Mouse (Mus musculus) ovary, postnatal 14 days (tissue): Measurements from ENCODE around the gene Acnat1.
A peak's percentile ranks its signal among the peaks of the same experiment; 100 is the strongest.
"Not testable (repeated sequence)": the region's sequence is repeated elsewhere in the genome, so short reads cannot be mapped to it uniquely, and the experiment has no call there.

ENCODE experiments used
- DNase-seq: peaks from one replicate; pipeline ENCODE4 v3.0.0; 2022; ENCODE audit warnings: low spot score

The Acnat1 gene

DNA sequence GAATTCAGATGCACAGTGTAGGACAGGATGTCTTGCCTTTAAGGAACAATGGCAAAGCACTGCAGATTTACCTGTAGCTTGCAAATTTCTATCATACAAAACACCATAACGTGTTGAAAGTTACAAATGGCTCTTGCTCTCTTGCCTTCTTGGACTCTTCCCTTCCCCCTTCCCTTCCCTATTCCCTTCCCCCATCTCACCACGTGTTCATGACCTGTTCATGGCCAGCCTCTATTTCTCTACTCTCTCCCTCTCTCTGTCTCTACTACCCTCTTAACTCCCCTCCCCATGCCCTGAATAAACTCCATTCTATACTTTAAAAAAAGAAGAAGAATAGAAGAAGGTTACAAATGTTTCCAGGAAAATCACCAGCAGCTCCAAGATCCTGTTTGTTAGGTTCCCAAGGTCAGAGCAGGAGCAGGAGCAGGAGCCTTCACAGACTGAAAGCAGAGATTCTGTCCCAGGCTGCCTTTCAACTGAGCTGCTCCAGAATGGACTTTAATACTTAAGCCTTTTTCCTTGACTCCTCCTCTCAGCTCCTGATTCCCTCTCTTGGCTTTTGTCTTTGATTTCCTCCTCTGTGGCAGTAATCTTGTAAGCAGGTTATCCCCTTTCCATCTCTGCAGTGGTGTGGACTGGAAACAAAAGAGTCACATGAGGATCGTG lies at the start of gene Acnat1:
TSS of gene Acnat1 (minus strand) at position 478 of the 666 bp plus-strand sequence.
- no peak for DNase-seq

DNA sequence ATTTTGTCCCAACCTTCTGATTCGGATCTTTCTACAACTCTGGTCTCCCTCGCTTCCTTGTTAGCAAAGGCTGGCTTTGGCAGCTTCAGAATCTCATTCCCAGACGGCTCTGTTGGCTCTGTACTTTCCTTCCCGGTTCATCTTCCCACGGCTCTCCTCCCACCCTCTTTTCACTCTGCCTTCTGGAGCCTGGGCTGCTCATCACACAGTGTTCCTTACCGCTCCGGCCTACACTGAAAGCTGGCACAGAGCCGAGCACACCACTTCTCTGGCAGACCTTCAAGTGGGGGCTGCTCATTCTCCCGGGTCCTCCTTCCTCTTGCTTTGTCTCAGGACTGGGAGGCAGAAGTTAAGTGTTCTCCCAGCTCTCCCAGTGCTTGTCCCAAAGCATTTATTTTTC lies 48.9 kb upstream of the Acnat1 start:
- DNase-seq = no peak

DNA sequence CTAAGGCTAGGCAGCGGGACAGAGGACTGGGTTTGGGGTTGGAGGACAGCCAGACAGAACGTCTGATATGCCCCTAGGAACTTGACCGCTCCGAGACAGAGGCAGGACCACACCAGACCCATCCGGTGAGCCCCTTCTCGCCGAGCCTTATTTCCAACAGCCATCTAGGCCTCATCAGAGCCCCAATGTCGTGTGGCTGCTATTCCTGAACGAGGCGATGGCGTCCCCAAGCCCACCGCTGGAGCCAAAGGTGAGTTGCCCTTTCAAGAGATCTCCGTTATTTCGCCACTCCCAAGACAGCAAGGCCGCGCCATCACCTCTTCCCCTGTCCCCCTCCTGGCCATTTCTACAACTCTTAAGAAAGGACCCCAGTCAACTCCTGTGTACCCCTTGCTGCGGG lies 47.6 kb upstream of the Acnat1 start:
- no peak for DNase-seq

DNA sequence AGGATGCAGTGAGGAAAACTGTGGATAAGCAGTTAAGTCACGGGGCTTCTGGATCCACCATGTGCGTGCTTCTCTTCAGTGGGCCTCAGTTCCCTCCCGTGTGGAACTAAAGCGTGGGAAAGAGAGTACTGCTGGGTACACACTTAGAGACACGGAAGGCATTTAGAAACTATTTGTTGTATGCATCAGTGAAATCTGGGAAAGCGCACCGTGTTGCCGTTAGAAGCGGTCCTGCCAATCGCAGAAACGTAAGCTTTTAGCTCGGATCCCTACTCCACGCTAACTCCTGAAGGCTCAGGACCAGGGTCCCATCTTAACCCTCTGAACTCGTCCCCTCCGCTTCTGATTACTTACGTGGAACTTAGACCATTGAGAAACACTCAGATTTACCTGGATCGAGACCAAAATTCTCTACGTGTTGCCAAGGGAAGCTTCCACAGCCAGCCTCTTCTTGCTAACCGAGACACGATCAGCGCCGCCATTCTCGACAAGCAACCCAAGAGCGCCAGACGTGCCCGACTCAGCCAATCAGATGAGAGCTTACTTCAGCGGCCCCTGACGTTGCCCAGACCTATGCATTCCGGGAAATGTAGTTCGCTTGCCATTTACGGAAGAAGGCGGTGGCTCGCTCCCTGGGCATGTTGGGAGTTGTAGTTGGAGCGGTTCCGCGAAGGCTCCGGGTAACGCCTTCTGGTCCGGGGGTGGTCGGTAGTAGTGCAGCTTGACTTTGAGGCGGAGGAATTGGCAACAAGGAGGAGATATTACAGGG lies 47.0 kb upstream of the Acnat1 start, which contains the start of the genes Mrpl50 and Zfp189:
TSS of gene Mrpl50 (minus strand) at position 522 of the 769 bp plus-strand sequence.
TSS of gene Zfp189 (plus strand) at position 605 of the 769 bp plus-strand sequence.
- DNase-seq = peak; percentile 79

DNA sequence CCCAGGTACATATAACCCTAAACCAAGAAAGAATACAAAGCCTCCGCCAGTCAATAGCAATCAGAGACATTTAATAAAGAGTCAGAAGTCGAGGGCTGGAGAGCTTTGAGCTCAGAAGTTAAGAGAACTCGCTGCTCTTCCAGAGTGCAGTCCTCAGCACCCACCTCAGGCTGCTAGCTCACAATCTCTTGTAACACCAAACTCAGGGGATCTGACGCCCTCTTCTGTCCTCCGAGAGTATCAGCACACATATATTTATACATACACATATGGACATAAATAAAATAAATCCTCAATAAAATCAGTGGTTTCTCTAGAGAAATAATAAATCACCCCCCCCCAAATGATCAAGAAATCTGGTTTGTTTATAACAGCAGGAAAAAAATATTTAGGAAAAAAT lies 45.8 kb upstream of the Acnat1 start:
- DNase-seq = no peak

DNA sequence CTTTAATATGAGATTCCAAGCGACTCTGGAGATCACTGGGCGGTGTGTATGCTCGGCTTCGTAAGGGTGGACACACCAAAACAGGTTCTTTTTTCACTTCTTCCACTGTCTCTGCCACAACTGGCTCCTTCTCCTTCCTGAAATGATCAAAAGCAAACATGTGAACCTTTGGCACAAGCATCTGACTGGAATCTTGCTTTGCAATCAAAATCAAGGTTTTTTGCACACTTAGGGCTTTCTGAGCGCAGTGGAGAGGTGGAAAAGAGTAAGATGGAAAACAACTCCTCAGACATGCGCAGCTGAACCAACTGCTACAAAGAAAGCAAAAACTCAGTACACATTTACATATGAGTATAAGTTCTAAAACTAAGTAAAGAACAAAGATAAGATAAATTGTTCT lies 40.7 kb upstream of the Acnat1 start:
- DNase-seq = no peak

DNA sequence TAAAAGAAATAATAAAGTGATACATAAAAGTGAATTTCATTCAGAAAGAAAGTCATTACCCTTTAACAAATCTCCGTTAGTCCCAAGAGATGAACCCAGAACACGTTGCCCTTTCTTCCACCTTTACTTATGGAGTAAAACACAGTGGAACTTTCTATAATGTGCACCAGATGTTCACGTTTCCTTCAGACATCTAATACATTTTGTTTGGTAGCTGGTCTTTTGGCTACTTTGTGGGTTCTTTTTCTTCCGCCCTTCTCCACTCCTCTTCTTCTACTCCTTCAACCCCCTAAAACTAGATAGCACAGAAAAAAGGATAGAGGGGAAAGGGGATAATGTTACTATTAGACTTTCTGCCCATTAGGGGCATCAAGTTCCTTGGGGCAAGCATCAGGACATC lies 38.9 kb upstream of the Acnat1 start:
- DNase-seq = no peak

DNA sequence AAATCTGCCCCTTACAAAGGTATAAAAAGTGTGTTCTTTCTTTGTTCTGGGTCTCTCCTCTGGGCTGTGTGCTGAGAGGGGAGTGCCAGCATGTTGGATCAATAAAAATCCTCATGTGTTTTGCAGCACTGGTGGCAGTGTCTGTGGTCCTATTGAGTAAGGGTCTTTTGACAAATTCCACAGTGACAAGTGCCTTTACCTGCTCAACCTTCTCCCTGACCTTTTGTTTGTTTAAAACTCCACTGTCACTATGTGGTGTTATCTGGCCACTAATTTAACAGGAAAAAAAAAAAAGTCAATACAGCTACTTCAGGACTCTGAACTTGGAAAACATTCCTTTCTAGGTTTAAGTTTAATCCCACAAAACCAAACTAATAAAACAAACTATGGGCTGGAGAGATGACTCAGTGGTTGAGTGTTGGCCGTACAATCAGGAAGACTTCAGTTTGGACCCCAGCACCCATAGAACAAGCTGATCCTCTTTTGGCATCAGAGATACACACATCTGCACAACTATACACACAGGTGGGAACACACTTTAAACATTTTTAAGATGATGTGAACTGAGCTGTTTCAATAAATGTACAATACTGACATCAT lies 36.6 kb upstream of the Acnat1 start:
- not testable (repeated sequence) for DNase-seq

DNA sequence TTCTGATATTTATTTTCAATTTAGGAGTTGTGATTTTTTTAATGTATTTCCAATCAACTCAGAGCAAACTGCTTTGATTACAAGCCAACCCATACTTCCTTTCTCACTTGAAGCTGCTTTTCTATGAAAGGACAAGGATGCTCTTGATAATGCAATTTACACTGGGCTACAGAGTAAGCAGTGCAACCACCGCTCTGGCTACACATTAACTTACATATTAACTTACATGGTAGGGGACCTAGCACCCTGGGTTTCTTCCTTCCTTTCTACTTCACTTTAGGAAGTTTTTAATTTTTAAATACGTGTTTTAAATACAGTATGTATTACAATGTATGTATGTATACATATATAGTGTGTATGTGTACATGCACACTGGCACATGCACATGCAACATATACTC lies 35.5 kb upstream of the Acnat1 start:
- no peak for DNase-seq

DNA sequence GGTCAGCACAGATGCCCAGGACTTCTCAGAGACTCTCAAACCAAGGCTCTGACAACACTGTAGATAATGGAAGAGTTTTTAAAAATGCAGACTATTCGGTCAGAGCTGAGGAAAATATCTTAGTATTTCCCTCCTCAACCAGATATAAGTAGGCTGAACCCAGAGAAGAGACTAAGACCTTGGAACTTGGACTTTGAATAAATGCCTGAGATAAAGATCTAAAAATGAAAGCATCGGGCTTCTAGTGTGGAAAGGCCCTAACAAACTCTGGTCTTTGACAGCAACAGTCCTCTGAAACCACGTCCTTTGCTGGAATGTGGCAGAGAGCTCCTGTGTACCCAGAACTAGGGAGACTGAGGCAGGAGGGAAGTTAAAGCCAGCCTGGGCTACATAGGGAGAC lies 32.7 kb upstream of the Acnat1 start, which contains the start of gene Baat:
TSS of gene Baat (minus strand) at position 172 of the 400 bp plus-strand sequence.
- DNase-seq = no peak

DNA sequence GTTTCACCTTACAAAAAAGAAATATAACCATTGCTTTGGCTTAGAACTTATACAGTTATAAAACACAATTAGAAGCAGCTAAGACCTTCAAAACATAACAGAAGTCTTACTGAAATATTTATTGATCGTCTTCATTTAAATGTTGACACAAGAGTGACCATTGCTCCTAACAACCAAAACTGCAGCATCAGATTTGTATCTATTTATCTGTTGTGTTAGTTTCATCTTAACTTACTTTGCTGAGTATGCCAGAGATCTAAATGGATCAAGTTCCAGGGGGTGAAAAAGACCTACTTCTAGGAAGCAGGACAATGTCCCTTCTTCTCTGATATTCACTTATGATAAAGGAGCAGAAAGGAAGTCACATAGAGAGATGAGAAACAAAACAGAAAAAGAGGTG lies 29.9 kb upstream of the Acnat1 start:
- DNase-seq = no peak

DNA sequence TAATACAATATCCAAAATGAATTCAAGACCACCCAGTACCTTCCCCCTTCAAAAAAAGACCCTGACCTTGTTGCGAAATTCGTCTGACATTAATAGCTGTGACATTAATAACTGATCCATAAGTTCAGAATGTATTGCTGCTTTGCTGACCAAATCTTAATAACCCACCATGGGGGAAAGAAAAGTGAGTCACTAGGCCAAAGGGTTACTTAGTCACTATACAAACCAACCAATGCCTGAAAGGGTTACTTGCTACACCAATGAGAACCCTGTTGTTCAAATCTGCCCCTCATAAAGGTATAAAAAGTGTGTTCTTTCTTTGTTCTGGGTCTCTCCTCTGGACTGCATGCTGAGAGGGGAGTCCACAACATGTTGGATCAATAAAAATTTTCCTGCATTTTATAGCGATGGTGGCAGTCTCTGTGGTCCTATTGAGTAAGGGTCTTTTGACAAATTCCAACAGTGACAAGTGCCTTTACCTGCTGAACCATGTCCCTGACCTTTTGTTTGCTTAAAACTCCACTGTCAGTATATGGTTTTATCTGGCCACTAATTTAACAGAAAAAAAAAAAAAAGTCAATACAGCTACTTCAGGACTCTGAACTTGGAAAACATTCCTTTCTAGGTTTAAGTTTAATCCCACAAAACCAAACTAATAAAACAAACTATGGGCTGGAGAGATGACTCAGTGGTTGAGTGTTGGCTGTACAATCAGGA lies 12.4 kb upstream of the Acnat1 start:
- not testable (repeated sequence) for DNase-seq

DNA sequence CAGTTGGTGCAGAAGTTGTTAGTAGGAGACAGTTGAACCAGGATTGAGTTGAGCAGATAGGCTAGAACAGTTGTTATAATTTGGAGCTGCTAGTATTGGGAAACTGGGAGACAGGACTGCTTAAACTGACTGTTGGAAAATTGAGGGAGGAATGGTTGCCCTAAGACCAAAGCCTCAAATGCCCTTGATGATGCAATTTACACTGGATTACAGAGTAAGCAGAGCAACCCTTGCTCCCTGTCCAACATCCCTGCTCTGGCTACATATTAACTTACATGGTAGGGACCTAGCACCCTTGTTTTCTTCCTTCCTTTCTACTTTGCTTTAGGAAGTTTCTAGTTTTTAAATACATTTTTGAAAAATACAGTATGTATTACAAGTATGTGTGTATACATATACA lies 11.7 kb upstream of the Acnat1 start:
- no peak for DNase-seq

DNA sequence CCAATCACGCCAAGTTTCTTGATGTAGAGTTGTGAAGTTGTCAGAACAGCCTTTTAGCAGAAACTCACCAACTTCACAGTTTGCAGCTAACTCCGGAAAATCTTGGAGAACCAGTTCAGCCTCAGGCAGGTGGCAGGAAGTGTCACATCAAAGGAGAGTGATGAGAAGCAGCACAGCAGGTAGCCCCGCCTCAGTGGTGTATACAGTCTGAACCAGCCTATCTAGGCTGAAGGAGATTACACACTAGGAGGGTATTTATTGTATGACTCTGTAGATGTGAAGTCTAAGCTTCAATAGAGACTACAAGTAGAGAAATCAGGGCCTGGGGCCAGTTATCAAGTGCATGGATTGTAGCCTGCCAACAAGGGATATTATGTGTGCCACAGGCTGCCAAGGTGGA lies 7.2 kb upstream of the Acnat1 start:
- DNase-seq = no peak

DNA sequence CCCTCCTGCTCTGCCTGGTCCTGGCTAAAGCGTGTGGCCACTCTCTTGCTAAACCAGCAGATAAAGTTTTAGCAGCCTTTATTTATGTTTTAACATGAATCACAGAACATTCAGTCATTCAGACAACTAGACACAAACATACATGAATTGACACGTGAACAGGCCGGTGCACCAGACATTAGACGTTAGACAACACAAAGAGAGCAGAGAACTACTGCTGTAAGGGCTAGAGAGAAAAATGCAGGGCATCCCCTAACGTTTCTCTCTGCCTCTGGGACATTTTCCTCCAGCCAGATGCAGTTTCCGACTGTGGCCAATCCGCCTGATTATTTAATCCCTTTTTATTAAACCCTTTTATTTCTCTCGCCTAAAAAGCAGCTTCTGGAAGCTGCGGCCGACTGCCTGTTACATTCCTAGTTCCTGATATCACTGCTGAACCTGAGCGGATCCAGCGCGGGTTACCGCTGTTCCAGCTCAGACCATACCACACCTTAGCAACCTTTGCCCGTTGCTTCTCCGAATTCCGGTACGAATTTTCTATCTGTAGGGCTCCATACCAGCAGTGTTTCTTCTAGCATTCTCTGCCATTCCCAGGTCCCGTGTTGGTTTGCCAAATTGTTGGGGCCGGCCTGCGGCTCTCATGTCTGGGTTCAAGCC lies 6.5 kb upstream of the Acnat1 start:
- no peak for DNase-seq

DNA sequence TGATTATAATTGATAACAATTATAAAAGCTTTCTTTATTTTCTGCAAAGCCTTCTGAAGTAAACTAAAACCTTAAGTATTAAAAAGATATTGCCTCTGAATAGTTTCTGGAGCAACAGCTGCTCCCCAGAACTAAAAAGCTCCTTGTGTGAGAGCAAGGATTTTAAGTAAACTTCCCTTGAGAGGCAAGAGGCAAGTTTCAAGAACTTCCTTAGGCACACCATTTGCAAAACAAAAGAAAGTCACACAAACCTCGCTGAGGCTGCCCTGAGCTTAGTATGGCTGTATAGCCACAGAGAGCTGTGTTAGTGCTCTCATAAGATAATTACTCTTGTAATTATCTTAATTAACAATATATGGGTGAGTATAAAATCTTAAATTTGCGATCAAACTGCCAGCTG lies 5.3 kb upstream of the Acnat1 start:
- not testable (repeated sequence) for DNase-seq

DNA sequence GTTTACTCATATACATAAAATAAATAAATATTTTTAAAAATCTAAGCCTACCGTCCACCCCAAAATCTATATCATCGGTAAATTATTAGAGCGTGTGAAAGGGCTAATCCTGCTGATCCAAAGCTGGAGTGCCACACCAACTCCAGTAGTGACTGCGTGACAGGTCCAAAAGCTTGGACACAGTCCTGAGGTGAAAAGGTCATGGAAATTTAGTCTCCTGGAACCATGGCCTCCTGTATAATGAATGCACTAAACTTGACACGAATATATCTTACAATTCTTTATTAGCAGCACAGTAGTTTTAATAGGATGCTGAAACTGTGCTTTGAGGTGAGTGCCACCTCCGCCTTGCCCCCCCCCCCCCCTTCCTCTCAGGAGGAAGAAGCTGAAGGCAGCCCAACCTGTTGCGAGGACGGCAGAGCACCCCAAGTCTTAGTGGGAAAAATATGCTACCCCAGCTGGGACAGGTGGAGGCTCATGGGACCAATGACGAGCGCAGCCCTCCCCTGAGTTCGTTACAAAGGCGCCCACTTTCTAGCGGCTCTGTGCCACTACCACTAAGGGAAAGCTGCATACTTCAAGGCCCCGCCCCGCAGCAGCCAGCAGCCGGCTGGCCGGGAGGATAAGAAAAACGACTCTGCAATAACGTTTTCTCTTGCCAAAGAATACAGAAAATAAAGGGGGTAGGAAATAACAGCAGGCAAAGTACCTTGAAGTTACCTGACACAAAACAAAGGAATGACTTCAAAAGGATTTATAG lies 4.6 kb upstream of the Acnat1 start:
- DNase-seq = no peak

DNA sequence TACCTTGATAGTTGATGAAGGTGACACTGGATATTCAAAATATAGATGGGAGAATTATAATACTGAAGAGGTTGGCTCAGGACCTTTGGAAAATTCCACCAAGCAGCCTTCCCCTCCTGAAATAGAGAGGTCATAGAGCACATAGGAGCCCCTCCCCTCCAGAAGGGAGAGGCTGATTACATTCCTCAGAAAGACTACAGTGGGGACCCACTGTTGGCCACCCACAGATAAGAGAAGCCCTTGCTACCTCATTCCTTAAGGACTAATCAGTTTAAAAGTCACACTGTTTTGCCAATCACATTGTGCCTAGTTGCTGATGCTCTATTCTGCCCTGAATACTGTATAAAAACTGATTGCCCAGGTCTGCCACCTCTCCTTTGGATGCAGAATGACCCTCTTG lies 871 bp upstream of the Acnat1 start:
- no peak for DNase-seq

DNA sequence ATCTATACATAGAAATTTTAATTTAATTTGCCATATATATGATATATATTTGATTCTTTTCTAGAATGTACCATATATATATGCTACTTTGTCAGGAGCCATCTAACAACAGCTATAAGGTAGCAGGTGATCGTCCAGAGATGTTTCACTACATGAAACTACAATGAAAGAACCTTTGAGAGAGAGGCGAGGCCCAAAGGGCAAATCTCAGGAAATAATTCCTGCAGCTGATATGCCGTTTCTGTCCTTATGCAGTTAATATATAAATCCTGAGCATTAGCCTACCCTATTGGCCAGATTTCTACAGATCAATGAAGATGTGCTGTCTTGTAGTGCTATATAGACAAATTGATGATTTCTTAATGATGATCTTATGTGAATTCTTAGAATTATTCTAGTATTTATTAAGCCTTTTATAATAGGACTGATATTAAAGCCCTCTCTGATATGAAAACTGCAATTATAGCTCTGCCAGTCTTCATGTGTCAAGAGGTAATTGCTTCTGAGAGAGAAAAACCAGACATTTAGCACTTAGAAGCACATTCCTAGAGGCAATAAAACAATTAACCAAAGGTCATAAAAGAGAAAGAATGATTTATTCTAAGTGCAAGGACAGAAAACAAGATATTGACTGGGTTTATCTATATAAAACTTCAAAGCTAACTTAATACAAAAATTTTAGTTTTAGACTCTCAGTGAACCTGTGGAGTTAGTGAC lies 4.1 kb downstream of the Acnat1 start:
- no peak for DNase-seq

DNA sequence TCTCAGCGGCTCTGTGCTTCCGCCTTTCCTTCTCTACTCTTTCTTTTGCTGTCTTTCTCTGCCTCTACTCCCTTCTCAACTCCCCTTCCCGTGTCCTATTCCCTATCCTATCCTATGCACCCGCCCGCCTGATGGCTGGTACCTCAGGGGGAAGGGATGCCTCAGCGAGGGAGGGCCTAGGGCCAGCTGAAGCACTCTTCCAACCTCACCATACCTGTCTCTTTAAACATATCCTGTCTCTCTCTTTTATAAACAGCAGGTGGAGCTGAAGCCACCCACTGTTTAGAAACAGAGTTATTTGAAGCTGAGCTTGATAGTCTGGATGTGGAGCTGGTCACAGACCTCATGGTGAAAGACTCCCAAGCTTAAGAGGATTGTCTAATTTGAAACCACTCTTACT lies 6.4 kb downstream of the Acnat1 start:
- no peak for DNase-seq
